13 mouse cellular contexts compared by ENCODE assay signal in genomic region chr1:31152799-31153426, GRCm38 (mm10). TPM values are rescaled to one million over a fixed set of nuclear protein-coding genes. Genes with fewer than 3 reads are reported as not detected.
A peak's percentile ranks its signal among the peaks of the same experiment; 100 is the strongest.
DNase-seq lines count a peak whose midpoint lies in the region; ATAC-seq and TF ChIP-seq lines count a peak whose summit lies in the region.
"Had no signal": no experiment of that assay in that cellular context is flagged by ENCODE, and none has a peak within 500 bp of the region (broad histone marks: within the 10 kb centered on the region; RNA-seq: fewer than 3 reads in every experiment).

No protein-coding gene starts in this region.

- DNase-seq in kidney, adult 2 months, result peak; percentile 15
- DNase-seq in ES-E14 (ENCODE audit: low read depth, low spot score), result no peak
- peak; percentile 21 for DNase-seq in lung, postnatal 10 days
- no peak for DNase-seq in T-cell, adult 2 months (ENCODE audit: low spot score)
- no peak for DNase-seq in gastrocnemius, postnatal 14 days
- DNase-seq: gastrocnemius, postnatal 10 days had no signal

- H3K9ac ChIP-seq in kidney, embryonic 14.5 days (ENCODE audit: low read depth, low read length), result no peak overlapping the region
- H3K9ac ChIP-seq in ES-E14 (ENCODE audit: insufficient read depth, low read depth, low read length, poor library complexity, severe bottlenecking), result no peak overlapping the region
- H3K9ac ChIP-seq in heart, embryonic 11.5 days (ENCODE audit: low read depth, low read length), result no peak overlapping the region
- H3K9ac ChIP-seq: limb, embryonic 15.5 days had no signal

- H3K36me3 ChIP-seq in kidney, adult 2 months (ENCODE audit: control insufficient read depth, insufficient read depth, low read length), result no peaks in the 10 kb centered on the region
- no peaks in the 10 kb centered on the region for H3K36me3 ChIP-seq in kidney, embryonic 14.5 days (ENCODE audit: control insufficient read depth, insufficient read depth, low read length)
- no peaks in the 10 kb centered on the region for H3K36me3 ChIP-seq in ES-E14 (ENCODE audit: control insufficient read depth, insufficient read depth, low read length, poor library complexity, severe bottlenecking)
- H3K36me3 ChIP-seq in heart, embryonic 11.5 days (ENCODE audit: control insufficient read depth, insufficient read depth, low read length), result no peaks in the 10 kb centered on the region
- H3K36me3 ChIP-seq: limb, embryonic 15.5 days had no signal

- no peak overlapping the region for H3K4me3 ChIP-seq in kidney, adult 2 months (ENCODE audit: insufficient read depth, low read depth, low read length)
- H3K4me3 ChIP-seq in kidney, embryonic 14.5 days (ENCODE audit: low read length), result no peak overlapping the region
- no peak overlapping the region for H3K4me3 ChIP-seq in ES-E14 (ENCODE audit: insufficient read depth in 1 of 2, low read depth in 1 of 2, low read length in 2 of 2, poor library complexity in 1 of 2, severe bottlenecking in 1 of 2)
- H3K4me3 ChIP-seq in heart, embryonic 11.5 days (ENCODE audit: low read depth, low read length), result no peak overlapping the region
- H3K4me3 ChIP-seq: limb, embryonic 15.5 days had no signal

- H3K27ac ChIP-seq in kidney, adult 2 months (ENCODE audit: insufficient read depth, low read depth, low read length), result no peak overlapping the region
- H3K27ac ChIP-seq in kidney, embryonic 14.5 days (ENCODE audit: low read depth, low read length), result no peak overlapping the region
- H3K27ac ChIP-seq in ES-E14 (ENCODE audit: insufficient read depth, low read depth, low read length, poor library complexity, severe bottlenecking), result no peak overlapping the region
- H3K27ac ChIP-seq in heart, embryonic 11.5 days (ENCODE audit: low read depth, low read length), result no peak overlapping the region
- H3K27ac ChIP-seq: limb, embryonic 15.5 days had no signal

- no peak overlapping the region for H3K4me2 ChIP-seq in kidney, embryonic 14.5 days (replicated peaks; ENCODE audit: low read depth, low read length)
- no peak overlapping the region for H3K4me2 ChIP-seq in heart, embryonic 11.5 days
- H3K4me2 ChIP-seq: limb, embryonic 15.5 days had no signal

- H3K27me3 ChIP-seq in kidney, adult 2 months (replicated peaks; ENCODE audit: control insufficient read depth, insufficient read depth, low read length), result no peaks in the 10 kb centered on the region
- no peaks in the 10 kb centered on the region for H3K27me3 ChIP-seq in kidney, embryonic 14.5 days (ENCODE audit: control insufficient read depth, insufficient read depth, low read length)
- no peaks in the 10 kb centered on the region for H3K27me3 ChIP-seq in heart, embryonic 11.5 days (ENCODE audit: control insufficient read depth, insufficient read depth, low read length)
- H3K27me3 ChIP-seq: limb, embryonic 15.5 days had no signal

- no peak for TF ChIP-seq POLR2A in kidney, adult 2 months (IDR thresholded peaks at IDR 0.05; ENCODE audit: low read depth, low read length)

- in situ Hi-C loops in ES-E14 (cut with MboI; ENCODE audit: low sequenced_read_pairs in 2 of 2, unreplicated experiment in 2 of 2), result loop anchor here in 1 of 2 experiments (10.0 kb wide), 1 partner anchor 378 kb away; no protein-coding TSS in a partner anchor

- TF ChIP-seq CTCF in kidney, adult 2 months (conservative IDR thresholded peaks at IDR 0.05; ENCODE audit: insufficient read depth, insufficient read length, low read depth, low read length), result peak; percentile 72

- H3K4me1 ChIP-seq in kidney, adult 2 months (ENCODE audit: control insufficient read depth, insufficient read depth, low read length), result no peaks in the 10 kb centered on the region
- 0 out of 2 replicates have a peak, but pooled peaks cover 4% of the 10 kb centered on the region for H3K4me1 ChIP-seq in kidney, embryonic 14.5 days (ENCODE audit: control insufficient read depth, insufficient read depth, low read length)
- H3K4me1 ChIP-seq in ES-E14 (ENCODE audit: control insufficient read depth in 2 of 2, insufficient read depth in 2 of 2, low read length in 2 of 2, poor library complexity in 1 of 2), result no peaks in the 10 kb centered on the region
- H3K4me1 ChIP-seq in heart, embryonic 11.5 days (ENCODE audit: control insufficient read depth, insufficient read depth, low read length), result no peaks in the 10 kb centered on the region

- no peak for ATAC-seq in kidney, embryonic 14.5 days (ENCODE audit: low FRiP score, low TSS enrichment)
- ATAC-seq in heart, embryonic 11.5 days (replicated peaks; ENCODE audit: insufficient number of reproducible peaks, low FRiP score, low TSS enrichment), result 0 out of 2 replicates have a peak, but pooled peaks have one; percentile 27
- no peak for ATAC-seq in megakaryocyte progenitor cell, adult 5-6 weeks (replicated peaks; ENCODE audit: poor library complexity)

- intact Hi-C loops in gastrocnemius, postnatal 14 days (cut with DNase I; ENCODE audit: low total_unique reads), result loop anchor here (5.0 to 10.0 kb wide), 2 partner anchors 228 to 376 kb away; no protein-coding TSS in a partner anchor

- no peaks in the 10 kb centered on the region for H3K9me3 ChIP-seq in kidney, embryonic 14.5 days (ENCODE audit: control insufficient read depth, low read length)
- H3K9me3 ChIP-seq in ES-E14 (ENCODE audit: control insufficient read depth, insufficient read depth, low read depth, low read length), result no peaks in the 10 kb centered on the region
- H3K9me3 ChIP-seq in heart, embryonic 11.5 days (replicated peaks; ENCODE audit: control insufficient read depth, low read length), result no peaks in the 10 kb centered on the region
- H3K9me3 ChIP-seq: limb, embryonic 15.5 days had no signal

- WGBS in kidney, adult 2 months, result 33% methylated on average over 2 of the region's 2 CpGs
- 53% methylated on average over 2 of the region's 2 CpGs for whole genome bisulfite sequencing in kidney, embryonic 14.5 days
- 60% methylated on average over 2 of the region's 2 CpGs for WGBS in heart, embryonic 11.5 days (ENCODE audit: insufficient replicate concordance)

TF ChIP-seq in ES-E14, 5 proteins besides CTCF, POLR2A, EP300 and RAD21:
- no peak for TF ChIP-seq HCFC1 (IDR thresholded peaks at IDR 0.05; ENCODE audit: borderline replicate concordance, insufficient read depth, low read length)
- 0 out of 2 replicates have a peak, but pooled peaks have one; percentile 16 for TF ChIP-seq ZC3H11A (IDR thresholded peaks at IDR 0.05; ENCODE audit: borderline replicate concordance, low read depth, low read length)
- TF ChIP-seq MAFK (IDR thresholded peaks at IDR 0.05; ENCODE audit: insufficient read depth, low read depth, low read length), result no peak
- no peak for TF ChIP-seq ZNF384 (IDR thresholded peaks at IDR 0.05; ENCODE audit: low read depth, low read length)

RNA-seq across cellular contexts. Expression of gene Lgsn, which starts 23.3 kb away (rescaled TPM):
- polyA plus RNA-seq in kidney, adult 2 months (2012; rRNA removed), result not detected in 2 replicates
- not detected in 2 replicates for polyA plus RNA-seq in kidney, embryonic 14.5 days (2014; fragmentation: Nextera tagmentation; extraction: Ambion mirVana)
- not detected in 2 replicates for total RNA-seq in ES-E14 (2012; rRNA removed)
- polyA plus RNA-seq in heart, embryonic 11.5 days (2014; fragmentation: Nextera tagmentation; extraction: Ambion mirVana), result not detected in 2 replicates
- total RNA-seq in megakaryocyte progenitor cell, adult 5-6 weeks (2015), result not detected in 2 replicates
- total RNA-seq in megakaryocyte progenitor cell, adult 5-6 weeks (2017), result not detected in 2 replicates
- not detected for total RNA-seq in gastrocnemius, postnatal 14 days (2021)
- total RNA-seq: gastrocnemius, postnatal 10 days; neutrophil, adult 5-6 weeks had no signal
- polyA plus RNA-seq: cortical plate, adult 2 months; large intestine, adult 2 months; limb, embryonic 15.5 days had no signal

Comparison
In these comparisons a context has a peak if more than half of its experiments do, and no peak if none do; other contexts are left out.
1. DNase-seq: peak in kidney, adult 2 months (single experiment) and lung, postnatal 10 days (single experiment); none in ES-E14 (single experiment), T-cell, adult 2 months (single experiment) and gastrocnemius, postnatal 14 days (single experiment).